Mouse (Mus musculus) forebrain, embryonic 12.5 days (tissue): ENCODE measurements around the gene Nxpe4. TPM values are rescaled to one million over a fixed set of nuclear protein-coding genes. Genes with fewer than 3 reads are reported as not detected.

Experiments used
- ATAC-seq: fragments of 200-750 bp; cut with Nextera tagmentation; 2 replicates; pipeline ENCODE4 v1.8.0; 2017; ENCODE audit warnings: moderate TSS enrichment; ENCODE audit not compliant: low FRiP score
- H3K27ac ChIP-seq: fragments of 300-500 bp; sonication (generic); 2 replicates; pipeline ENCODE4 v1.5.1; 2016; ENCODE audit warnings: mild to moderate bottlenecking
- H3K27me3 ChIP-seq: fragments of 300-500 bp; sonication (generic); 2 replicates; pipeline ENCODE4 v1.6.1; 2016; ENCODE audit warnings: mild to moderate bottlenecking
- H3K36me3 ChIP-seq: fragments of 300-500 bp; sonication (generic); replicated peaks from 2 replicates; pipeline ENCODE4 v1.6.1; 2016; ENCODE audit warnings: mild to moderate bottlenecking
- H3K4me1 ChIP-seq: fragments of 300-500 bp; sonication (generic); 2 replicates; pipeline ENCODE4 v1.6.1; 2016
- H3K4me2 ChIP-seq: fragments of 300-500 bp; sonication (generic); 2 replicates; pipeline ENCODE4 v1.6.1; 2016; ENCODE audit warnings: mild to moderate bottlenecking, moderate library complexity
- H3K4me3 ChIP-seq: fragments of 300-500 bp; sonication (generic); replicated peaks from 2 replicates; pipeline ENCODE4 v1.5.1; 2016; ENCODE audit warnings: mild to moderate bottlenecking
- H3K9ac ChIP-seq: fragments of 300-500 bp; sonication (generic); 2 replicates; pipeline ENCODE4 v1.6.1; 2016; ENCODE audit warnings: mild to moderate bottlenecking
- H3K9me3 ChIP-seq: fragments of 300-500 bp; sonication (generic); 2 replicates; pipeline ENCODE4 v1.6.1; 2016
- WGBS: fragments of 180-500 bp; shearing (Covaris S2); methylation state at CpG from one replicate; pipeline ENCODE4 v1.1.7; 2016; 5-methylcytosine and 5-hydroxymethylcytosine counted together
- polyA plus RNA-seq: library from polyadenylated mRNA; unstranded; fragments of >200 nt; fragmentation: Nextera tagmentation; extraction: Ambion mirVana; gene quantifications from 2 replicates; pipeline ENCODE4 v1.2.1, GENCODE M21; 2016

Nxpe4 gene
- polyA plus RNA-seq, 1 experiment from 2014 or later: 7.5 TPM

GRCm38 (mm10) chr9:48421561-48421960 is 259.7 kb downstream of the Nxpe4 start:
- H3K4me2 ChIP-seq: no peak overlapping the region
- 76% methylated on average over 2 of the region's 2 CpGs for WGBS
- ATAC-seq: no peak
- no peak overlapping the region for H3K9ac ChIP-seq
- H3K27ac ChIP-seq: no peak overlapping the region
- H3K9me3 ChIP-seq: no peaks in the 10 kb centered on the region
- no peaks in the 10 kb centered on the region; the same call in 1 of the 2 replicates for H3K27me3 ChIP-seq
- H3K4me1 ChIP-seq: no peaks in the 10 kb centered on the region
- H3K4me3 ChIP-seq: no peak overlapping the region
- H3K36me3 ChIP-seq: no peaks in the 10 kb centered on the region

GRCm38 (mm10) chr9:48422382-48422781 is 260.6 kb downstream of the Nxpe4 start:
- H3K9ac ChIP-seq: no peak overlapping the region
- 87% methylated on average over 8 of the region's 8 CpGs for WGBS
- no peak for ATAC-seq
- no peaks in the 10 kb centered on the region for H3K36me3 ChIP-seq
- H3K4me1 ChIP-seq: no peaks in the 10 kb centered on the region
- no peak overlapping the region for H3K4me2 ChIP-seq
- no peaks in the 10 kb centered on the region for H3K9me3 ChIP-seq
- no peak overlapping the region for H3K27ac ChIP-seq
- no peaks in the 10 kb centered on the region; the same call in 1 of the 2 replicates for H3K27me3 ChIP-seq
- no peak overlapping the region for H3K4me3 ChIP-seq

- WGBS: 58% methylated on average over 1 of the region's 1 CpGs
- H3K36me3 ChIP-seq: no peaks in the 10 kb centered on the region
Observed at GRCm38 (mm10) chr9:48423256-48423655, 261.4 kb downstream of the Nxpe4 start.

GRCm38 (mm10) chr9:48427176-48427575 is 265.4 kb downstream of the Nxpe4 start:
- Histone ChIP-seq H3K4me2 (no peak overlapping the region), H3K4me3 (no peak overlapping the region), H3K27me3 (no peaks in the 10 kb centered on the region), H3K9me3 (no peaks in the 10 kb centered on the region), H3K36me3 (no peaks in the 10 kb centered on the region), H3K27ac (no peak overlapping the region), H3K4me1 (no peaks in the 10 kb centered on the region), H3K9ac (no peak overlapping the region)
- 90% methylated on average over 7 of the region's 7 CpGs for WGBS
- no peak for ATAC-seq

More at GRCm38 (mm10) chr9:48423256-48423655, 261.4 kb downstream of the Nxpe4 start:
- Histone ChIP-seq H3K9me3 (no peaks in the 10 kb centered on the region), H3K4me1 (no peaks in the 10 kb centered on the region), H3K27me3 (no peaks in the 10 kb centered on the region; the same call in 1 of the 2 replicates), H3K4me3 (no peak overlapping the region), H3K27ac (no peak overlapping the region), H3K4me2 (no peak overlapping the region), H3K9ac (no peak overlapping the region)
- no peak for ATAC-seq

- no peak for ATAC-seq
- 92% methylated on average over 8 of the region's 8 CpGs for WGBS
- H3K27me3 ChIP-seq: no peaks in the 10 kb centered on the region
Observed at GRCm38 (mm10) chr9:48432449-48432848, 270.6 kb downstream of the Nxpe4 start.

GRCm38 (mm10) chr9:48443873-48444272 is 282.1 kb downstream of the Nxpe4 start:
- ATAC-seq: no peak
- H3K27ac ChIP-seq: no peak overlapping the region
- WGBS: 83% methylated on average over 1 of the region's 1 CpGs
- H3K27me3 ChIP-seq: no peaks in the 10 kb centered on the region
- no peak overlapping the region for H3K9ac ChIP-seq
- H3K36me3 ChIP-seq: no peaks in the 10 kb centered on the region
- no peaks in the 10 kb centered on the region for H3K4me1 ChIP-seq
- H3K4me2 ChIP-seq: no peak overlapping the region
- H3K9me3 ChIP-seq: no peaks in the 10 kb centered on the region
- no peak overlapping the region for H3K4me3 ChIP-seq

More at GRCm38 (mm10) chr9:48432449-48432848, 270.6 kb downstream of the Nxpe4 start:
- H3K36me3 ChIP-seq: no peaks in the 10 kb centered on the region
- no peak overlapping the region for H3K9ac ChIP-seq
- no peak overlapping the region for H3K4me2 ChIP-seq
- no peaks in the 10 kb centered on the region for H3K4me1 ChIP-seq
- H3K4me3 ChIP-seq: no peak overlapping the region
- no peak overlapping the region for H3K27ac ChIP-seq
- no peaks in the 10 kb centered on the region for H3K9me3 ChIP-seq

GRCm38 (mm10) chr9:48444821-48445220 is 283.0 kb downstream of the Nxpe4 start:
- 90% methylated on average over 2 of the region's 2 CpGs for WGBS
- H3K9me3 ChIP-seq: no peaks in the 10 kb centered on the region
- no peak for ATAC-seq
- H3K4me3 ChIP-seq: no peak overlapping the region
- H3K4me1 ChIP-seq: no peaks in the 10 kb centered on the region
- no peaks in the 10 kb centered on the region for H3K27me3 ChIP-seq
- H3K36me3 ChIP-seq: no peaks in the 10 kb centered on the region
- H3K27ac ChIP-seq: no peak overlapping the region
- no peak overlapping the region for H3K4me2 ChIP-seq
- H3K9ac ChIP-seq: no peak overlapping the region

GRCm38 (mm10) chr9:48447783-48448209 is 286.0 kb downstream of the Nxpe4 start:
- Histone ChIP-seq H3K4me3 (no peak overlapping the region), H3K4me2 (no peak overlapping the region), H3K4me1 (no peaks in the 10 kb centered on the region), H3K9me3 (no peaks in the 10 kb centered on the region), H3K27ac (no peak overlapping the region), H3K27me3 (no peaks in the 10 kb centered on the region), H3K36me3 (no peaks in the 10 kb centered on the region), H3K9ac (no peak overlapping the region)
- ATAC-seq: no peak
- WGBS: 39% methylated on average over 5 of the region's 5 CpGs

Other genes with a start within 250 kb of the Nxpe4 start
- 0.42 and 0.60 TPM in 2 replicates for gene Nxpe2, start 191.4 kb downstream of the Nxpe4 start, polyA plus RNA-seq